Mouse (Mus musculus) left cerebral cortex, adult 2 months (tissue): ENCODE results near the gene Bmyc. TPM values are rescaled to one million over a fixed set of nuclear protein-coding genes. Genes with fewer than 3 reads are reported as not detected.

Experiments used
- DNase-seq, 2 experiments: peaks; one replicate each; pipeline ENCODE4 v3.0.0; 2021 to 2022; ENCODE audit warnings: low spot score in 2 of 2, mixed read lengths in 1 of 2; ENCODE audit errors: extremely low spot score in 1 of 2
- H3K27ac ChIP-seq: fragments of 200-600 bp; 2 replicates; pipeline ENCODE4 v1.8.1; 2022
- H3K4me3 ChIP-seq: fragments of 200-600 bp; 2 replicates; pipeline ENCODE4 v1.8.1; 2022
- CTCF ChIP-seq: fragments of 200-600 bp; IDR thresholded peaks from 2 replicates; pipeline ENCODE4 v1.8.1; 2022; ENCODE audit warnings: antibody characterized with exemption, mild to moderate bottlenecking, moderate library complexity
- intact Hi-C: fragments of 180-260 bp; cut with DNase I; formaldehyde crosslinking; loops from one replicate; pipeline ENCODE4 v1.15.1; 2025
- total RNA-seq, 2 experiments: library from RNA; stranded (reverse); gene quantifications; 2 replicates each; pipeline ENCODE4 v1.2.3; 2021

The Bmyc gene
- total RNA-seq, 2 experiments from 2014 or later, result 82.6 to 89.9 TPM

GRCm38 (mm10) chr2:25741671-25742070 is 35.1 kb downstream of the Bmyc start:
- Histone ChIP-seq H3K27ac (no peak overlapping the region), H3K4me3 (no peak overlapping the region)
- DNase-seq, result no peak
- TF ChIP-seq CTCF, result no peak
- intact Hi-C loops, result no loop called here

- Histone ChIP-seq H3K4me3 (no peak overlapping the region), H3K27ac (no peak overlapping the region)
- no peak for DNase-seq
- TF ChIP-seq CTCF, result no peak
- intact Hi-C loops, result loop anchor here (2.0 kb wide), 1 partner anchor 45 kb away; no protein-coding TSS in a partner anchor
Measured at GRCm38 (mm10) chr2:25754201-25754600, 47.7 kb downstream of the Bmyc start.

Other genes starting within 250 kb of the Bmyc start
- not detected for gene Clic3, start 249.9 kb upstream of the Bmyc start, total RNA-seq
- gene Paxx, start 245.6 kb upstream of the Bmyc start, total RNA-seq, result 10 to 100 TPM; 65.9 to 75.3 TPM
- gene Ptgds, start 236.7 kb upstream of the Bmyc start, total RNA-seq, result 1,000 to 10,000 TPM; 1,632 to 2,529 TPM
- gene Lcn12, start 212.8 kb upstream of the Bmyc start, total RNA-seq, result not detected
- gene Fbxw5, start 206.0 kb upstream of the Bmyc start, total RNA-seq, result 100 to 1,000 TPM; 120 to 122 TPM
- gene C8g, start 205.0 kb upstream of the Bmyc start, total RNA-seq, result 1 to 10 TPM; 1.4 to 1.5 TPM
- gene Traf2, start 159.8 kb upstream of the Bmyc start, total RNA-seq, result 10 to 100 TPM; 10.4 to 11.0 TPM
- gene Edf1, start 148.9 kb upstream of the Bmyc start, total RNA-seq, result 100 to 1,000 TPM; 190 to 202 TPM
- gene Mamdc4, start 131.9 kb upstream of the Bmyc start, total RNA-seq, result 1 to 10 TPM; 1.8 to 2.6 TPM
- 10 to 100 TPM; 64.0 to 70.5 TPM for gene Phpt1, start 131.5 kb upstream of the Bmyc start, total RNA-seq
- 100 to 1,000 TPM; 102 to 104 TPM for gene Ajm1, start 125.0 kb upstream of the Bmyc start, total RNA-seq
- 100 to 1,000 TPM; 157 to 163 TPM for gene Rabl6, start 98.2 kb upstream of the Bmyc start, total RNA-seq
- gene Ccdc183, start 89.1 kb upstream of the Bmyc start, total RNA-seq, result not detected
- gene Tmem141, start 84.7 kb upstream of the Bmyc start, total RNA-seq, result 10 to 100 TPM; 21.6 to 22.3 TPM
- under 1 TPM; 0.25 to 0.70 TPM for gene Fcna, start 78.7 kb upstream of the Bmyc start, total RNA-seq
- not detected for gene Lcn8, start 53.6 kb upstream of the Bmyc start, total RNA-seq
- not detected for gene Lcn5, start 48.8 kb upstream of the Bmyc start, total RNA-seq
- gene Lcn6, start 30.0 kb upstream of the Bmyc start, total RNA-seq, result not detected
- not detected for gene Lcn10, start 24.0 kb upstream of the Bmyc start, total RNA-seq
- not detected for gene Obp2a, start 6.7 kb upstream of the Bmyc start, total RNA-seq
- under 1 TPM in 1 of 2 experiments, not detected in 1; 0.50 TPM for gene Obp2b, start 30.3 kb downstream of the Bmyc start, total RNA-seq
- gene Lcn3, start 58.8 kb downstream of the Bmyc start, total RNA-seq, result not detected
- gene Lcn11, start 70.3 kb downstream of the Bmyc start, total RNA-seq, result not detected
- not detected for gene Gm13539, start 75.5 kb downstream of the Bmyc start, total RNA-seq
- gene Glt6d1, start 109.1 kb downstream of the Bmyc start, total RNA-seq, result not detected
- not detected for gene Lcn9, start 116.4 kb downstream of the Bmyc start, total RNA-seq
- gene Sohlh1, start 140.5 kb downstream of the Bmyc start, total RNA-seq, result not detected
- gene Kcnt1, start 157.0 kb downstream of the Bmyc start, total RNA-seq, result 100 to 1,000 TPM; 127 to 142 TPM